ENCODE assay signal across 8 mouse cellular contexts in the genomic region with DNA sequence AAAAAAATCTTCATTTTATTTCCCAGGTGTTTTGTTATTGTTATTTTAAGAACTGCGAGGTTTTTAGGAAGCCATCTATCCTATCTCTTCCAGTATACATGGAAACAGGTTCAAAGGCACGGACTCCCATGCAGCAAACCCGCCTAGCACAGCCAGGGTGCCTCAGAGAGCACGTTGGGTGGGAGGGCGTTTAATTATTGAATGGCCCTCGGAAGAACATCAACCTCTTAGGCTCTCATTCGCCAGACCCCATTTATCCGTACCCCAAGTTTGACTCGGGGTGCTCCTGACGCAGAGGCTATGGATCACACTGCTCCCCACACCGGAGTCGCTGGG. TPM values are rescaled to one million over a fixed set of nuclear protein-coding genes. Genes with fewer than 3 reads are reported as not detected.
DNase-seq lines count a peak whose midpoint lies in the region; ATAC-seq and TF ChIP-seq lines count a peak whose summit lies in the region.

No protein-coding gene starts in this region.

- no peak for ATAC-seq in embryonic facial prominence, embryonic 13.5 days (ENCODE audit: insufficient number of reproducible peaks, insufficient read depth, low FRiP score, low TSS enrichment, low read depth)
- ATAC-seq in limb, embryonic 15.5 days (ENCODE audit: insufficient number of reproducible peaks, low FRiP score, low TSS enrichment, low read depth), result no peak
- ATAC-seq in stomach, postnatal 0 days (ENCODE audit: low FRiP score, low TSS enrichment), result 0 out of 2 replicates have a peak, but pooled peaks have one; percentile 2

- no peaks in the 10 kb centered on the region for H3K27me3 ChIP-seq in embryonic facial prominence, embryonic 13.5 days
- no peaks in the 10 kb centered on the region for H3K27me3 ChIP-seq in limb, embryonic 15.5 days
- H3K27me3 ChIP-seq in stomach, postnatal 0 days (ENCODE audit: control insufficient read depth, insufficient read depth, low read length), result no peaks in the 10 kb centered on the region

- WGBS in embryonic facial prominence, embryonic 13.5 days, result 6% methylated on average over 12 of the region's 12 CpGs
- 3% methylated on average over 12 of the region's 12 CpGs for WGBS in limb, embryonic 15.5 days
- WGBS in stomach, postnatal 0 days, result 4% methylated on average over 12 of the region's 12 CpGs

- TF ChIP-seq CTCF in stomach, postnatal 0 days (IDR thresholded peaks at IDR 0.05; ENCODE audit: low read depth), result peak; percentile 43

- peaks cover 27% of the 10 kb centered on the region for H3K36me3 ChIP-seq in embryonic facial prominence, embryonic 13.5 days
- H3K36me3 ChIP-seq in limb, embryonic 15.5 days, result peaks cover 27% of the 10 kb centered on the region
- H3K36me3 ChIP-seq in stomach, postnatal 0 days (ENCODE audit: control insufficient read depth, insufficient read depth, low read length), result peaks cover 14% of the 10 kb centered on the region

- no peaks in the 10 kb centered on the region for H3K9me3 ChIP-seq in embryonic facial prominence, embryonic 13.5 days
- H3K9me3 ChIP-seq in limb, embryonic 15.5 days, result no peaks in the 10 kb centered on the region
- H3K9me3 ChIP-seq in stomach, postnatal 0 days (ENCODE audit: control insufficient read depth, low read length), result no peaks in the 10 kb centered on the region

- peak overlapping the region; percentile 87 for H3K9ac ChIP-seq in embryonic facial prominence, embryonic 13.5 days
- H3K9ac ChIP-seq in limb, embryonic 15.5 days, result peak overlapping the region; percentile 84
- H3K9ac ChIP-seq in stomach, postnatal 0 days (ENCODE audit: low read length), result peak overlapping the region; percentile 89

- DNase-seq in embryo, embryonic 10 days (ENCODE audit: low spot score), result peak; percentile 44
- DNase-seq in embryo, embryonic 9.5 days (ENCODE audit: extremely low spot score), result no peak
- DNase-seq in 3T3-L1 (ENCODE audit: low read depth, low spot score), result peak; percentile 46
- DNase-seq in stomach, postnatal 0 days (ENCODE audit: low spot score), result no peak
- no peak for DNase-seq in urinary bladder, adult 18-20 months (ENCODE audit: low spot score in 2 of 2)
- no peak for DNase-seq in right cerebral cortex, adult 18-20 months

- peak overlapping the region; percentile 92 for H3K4me3 ChIP-seq in embryonic facial prominence, embryonic 13.5 days
- H3K4me3 ChIP-seq in limb, embryonic 15.5 days, result peak overlapping the region; percentile 84
- H3K4me3 ChIP-seq in stomach, postnatal 0 days (ENCODE audit: low read depth, low read length), result peak overlapping the region; percentile 61

- peaks cover 22% of the 10 kb centered on the region; the same call in 1 of the 2 replicates for H3K4me1 ChIP-seq in embryonic facial prominence, embryonic 13.5 days
- peaks cover 12% of the 10 kb centered on the region for H3K4me1 ChIP-seq in limb, embryonic 15.5 days
- H3K4me1 ChIP-seq in stomach, postnatal 0 days (replicated peaks; ENCODE audit: control insufficient read depth, insufficient read depth), result no peaks in the 10 kb centered on the region

- H3K4me2 ChIP-seq in embryonic facial prominence, embryonic 13.5 days, result peak overlapping the region; percentile 92
- H3K4me2 ChIP-seq in limb, embryonic 15.5 days, result peak overlapping the region; percentile 82
- peak overlapping the region; percentile 96 for H3K4me2 ChIP-seq in stomach, postnatal 0 days (replicated peaks; ENCODE audit: low read depth)

- no peak overlapping the region; the same call in 1 of the 2 replicates for H3K27ac ChIP-seq in embryonic facial prominence, embryonic 13.5 days
- peak overlapping the region; percentile 94; the same call in 1 of the 2 replicates for H3K27ac ChIP-seq in limb, embryonic 15.5 days
- H3K27ac ChIP-seq in stomach, postnatal 0 days (replicated peaks), result peak overlapping the region; percentile 93; the same call in 1 of the 2 replicates

- no peak for TF ChIP-seq EP300 in stomach, postnatal 0 days (optimal IDR thresholded peaks at IDR 0.05)

RNA-seq across cellular contexts. Expression of a gene that starts 1.6 kb away (rescaled TPM):
- 8.4 and 8.7 TPM in 2 replicates for polyA plus RNA-seq in embryonic facial prominence, embryonic 13.5 days (2015; fragmentation: Nextera tagmentation; extraction: Ambion mirVana)
- polyA plus RNA-seq in limb, embryonic 15.5 days (2015; fragmentation: Nextera tagmentation; extraction: Ambion mirVana), result 7.1 and 8.0 TPM in 2 replicates
- polyA plus RNA-seq in stomach, postnatal 0 days (2015; fragmentation: Nextera tagmentation; extraction: Ambion mirVana), result 3.0 and 3.2 TPM in 2 replicates

RNA-seq across cellular contexts. Expression of a gene that starts 39.3 kb away (rescaled TPM):
- 23.5 and 27.1 TPM in 2 replicates for polyA plus RNA-seq in embryonic facial prominence, embryonic 13.5 days (2015; fragmentation: Nextera tagmentation; extraction: Ambion mirVana)
- polyA plus RNA-seq in limb, embryonic 15.5 days (2015; fragmentation: Nextera tagmentation; extraction: Ambion mirVana), result 18.9 and 19.2 TPM in 2 replicates
- polyA plus RNA-seq in stomach, postnatal 0 days (2015; fragmentation: Nextera tagmentation; extraction: Ambion mirVana), result 8.7 and 10.3 TPM in 2 replicates

Comparison
In these comparisons a context has a peak if more than half of its experiments do, and no peak if none do; other contexts are left out.
1. DNase-seq: peak in embryo, embryonic 10 days (single experiment) and 3T3-L1 (single experiment); none in embryo, embryonic 9.5 days (single experiment), stomach, postnatal 0 days (single experiment), urinary bladder, adult 18-20 months (0 of 2) and right cerebral cortex, adult 18-20 months (single experiment).
2. Peak in every context shown above with its lines, with median percentiles within 50 percentile points of each other: H3K4me2 ChIP-seq, H3K4me3 ChIP-seq and H3K9ac ChIP-seq.